Mouse (Mus musculus) activated CD4-positive, CD25-positive, alpha-beta regulatory T cell, adult 9 weeks (primary cell): ENCODE results near the gene Ctrl. TPM values are rescaled to one million over a fixed set of nuclear protein-coding genes. Genes with fewer than 3 reads are reported as not detected.

Experiments used
- polyA plus RNA-seq: library from polyadenylated mRNA; unstranded; fragments of 100-300 nt; shearing (Covaris generic); gene quantifications from one replicate; pipeline ENCODE4 v1.2.1, GENCODE M21; 2017

Ctrl gene
- polyA plus RNA-seq, result 3.4 TPM

DNA sequence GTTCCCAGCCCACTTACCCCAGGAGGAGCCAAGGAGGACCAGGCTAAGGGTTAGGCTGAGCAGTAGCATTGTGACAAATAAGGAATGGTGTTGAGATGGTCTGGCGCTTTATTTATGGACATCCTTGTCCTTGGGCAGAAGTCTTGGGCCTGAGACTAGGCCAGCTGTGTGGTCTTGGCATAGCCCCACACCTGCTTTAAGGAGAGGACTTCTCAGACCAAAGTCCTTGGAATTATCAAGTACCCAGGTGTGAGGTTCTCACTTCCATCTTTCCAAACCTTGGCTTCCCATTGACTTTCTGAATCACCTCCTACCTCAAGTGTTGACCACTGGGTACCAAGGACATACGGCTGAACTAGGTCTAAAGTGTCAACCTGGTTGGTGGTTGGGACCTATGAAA is at the start of gene Ctrl:
Gene Ctrl, minus strand, starts transcription at position 101 of the 400 bp plus-strand sequence.

DNA sequence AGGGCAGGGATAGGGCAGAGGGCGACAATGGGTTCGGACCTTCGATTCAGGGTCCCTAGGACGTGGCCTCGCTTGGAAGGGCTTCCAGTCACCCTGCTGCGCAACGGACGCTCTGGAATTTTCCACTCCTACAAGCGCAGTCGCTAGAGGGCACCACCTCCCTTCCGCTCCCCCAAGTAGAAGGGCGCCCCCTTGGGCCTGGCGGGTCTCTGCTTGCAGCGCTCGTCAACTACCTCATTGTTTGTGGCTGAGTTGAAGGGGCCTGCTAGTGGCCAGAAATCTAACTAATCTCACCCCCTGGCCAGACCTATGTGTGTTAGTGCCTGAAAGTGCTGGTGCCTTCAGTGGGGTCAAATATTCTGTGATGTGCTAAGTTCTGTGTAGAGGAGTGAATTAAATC is 45.7 kb upstream of the Ctrl start, which contains the start of gene Dpep3:
Gene Dpep3, minus strand, starts transcription at position 105 of the 400 bp plus-strand sequence.

DNA sequence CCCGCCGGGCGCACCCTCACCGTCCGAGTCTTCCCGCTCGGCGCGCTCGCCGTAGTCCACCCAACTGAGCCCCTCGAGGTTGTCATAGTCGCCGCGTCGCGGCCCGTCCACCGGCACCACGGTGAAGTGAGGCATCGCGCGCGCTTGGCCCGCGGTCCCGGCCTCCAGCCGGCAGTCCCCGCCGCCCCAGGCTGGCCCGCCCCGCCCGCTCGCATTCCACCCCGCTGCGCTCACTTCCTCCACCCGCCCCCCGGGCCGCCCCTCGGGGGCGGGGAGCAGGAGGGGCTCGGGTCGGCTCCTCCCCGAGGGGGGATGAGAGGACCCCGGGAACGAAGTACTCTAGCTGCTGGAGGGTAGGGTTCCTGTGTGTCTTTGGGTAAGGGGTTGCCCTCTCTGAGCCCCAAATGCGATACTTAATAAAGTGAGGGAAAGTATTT is 32.3 kb upstream of the Ctrl start, which contains the start of gene Slc12a4:
Gene Slc12a4, minus strand, starts transcription at position 193 of the 437 bp plus-strand sequence.

DNA sequence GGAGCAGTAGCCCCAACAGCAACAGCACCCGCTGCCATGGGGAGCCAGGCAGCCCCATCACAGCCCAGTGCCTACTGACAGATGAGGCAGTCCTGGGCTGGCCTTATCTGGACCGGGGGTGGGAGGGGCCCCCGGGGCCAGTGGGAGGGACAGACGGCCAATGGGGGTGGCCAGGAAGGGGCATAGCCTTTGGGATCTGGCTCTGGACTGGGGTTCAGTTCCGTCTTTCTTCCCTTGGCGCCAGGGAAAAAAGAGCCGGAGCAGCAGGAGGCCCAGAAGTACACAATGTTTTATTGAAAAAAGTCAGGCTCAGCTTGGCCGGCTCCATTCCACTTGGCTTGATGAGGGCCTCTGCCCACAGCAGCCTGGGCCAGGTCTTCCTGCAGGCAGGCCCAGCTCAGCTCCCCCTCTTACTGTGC is 9.7 kb upstream of the Ctrl start, which contains the start of gene Lcat:
Gene Lcat, minus strand, starts transcription at position 62 of the 419 bp plus-strand sequence.

GRCm38 (mm10) chr8:105938306-105938669 is 4.6 kb upstream of the Ctrl start, which contains the start of gene Psmb10:
Gene Psmb10 (minus strand): TSS chr8:105938444.

DNA sequence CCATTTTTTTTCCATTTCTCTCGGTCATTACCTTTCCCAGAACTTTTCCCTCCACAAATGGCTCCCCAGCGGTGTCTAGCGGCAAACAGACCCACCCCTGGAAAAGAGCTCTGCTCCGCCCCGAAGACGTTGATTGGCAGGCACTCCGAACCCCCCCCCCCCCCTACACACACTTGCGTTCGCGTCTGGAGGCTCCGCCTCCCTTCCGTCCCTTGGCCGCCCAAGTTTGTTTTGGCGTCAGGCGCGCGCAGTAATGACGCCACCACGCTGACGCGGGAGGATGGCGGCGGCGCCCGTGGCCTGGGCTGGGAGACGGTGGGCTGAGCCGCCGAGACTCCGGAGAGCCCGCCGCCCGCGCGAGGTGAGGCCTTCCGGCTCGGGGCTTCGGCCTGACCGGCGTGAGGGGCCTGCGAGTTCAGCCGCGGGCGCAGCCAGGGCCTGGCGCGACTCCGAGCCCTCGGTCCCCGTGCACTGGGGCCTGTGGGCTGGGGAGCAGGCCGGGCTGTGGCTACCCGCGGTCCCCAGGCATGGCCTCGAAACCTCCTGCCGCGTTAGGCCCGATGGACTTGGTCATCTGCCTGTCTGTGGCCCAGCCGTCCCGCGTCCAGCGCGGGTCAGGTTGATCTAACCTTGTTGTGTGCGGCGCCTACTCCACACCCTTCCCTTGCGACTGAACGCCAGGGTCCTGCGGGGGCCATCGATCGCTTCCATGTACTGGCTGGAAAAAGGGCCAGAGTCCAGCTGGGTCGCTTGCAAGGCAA is 33.3 kb downstream of the Ctrl start, which contains the start of gene Pskh1:
Gene Pskh1, plus strand, starts transcription at position 262 of the 761 bp plus-strand sequence.

DNA sequence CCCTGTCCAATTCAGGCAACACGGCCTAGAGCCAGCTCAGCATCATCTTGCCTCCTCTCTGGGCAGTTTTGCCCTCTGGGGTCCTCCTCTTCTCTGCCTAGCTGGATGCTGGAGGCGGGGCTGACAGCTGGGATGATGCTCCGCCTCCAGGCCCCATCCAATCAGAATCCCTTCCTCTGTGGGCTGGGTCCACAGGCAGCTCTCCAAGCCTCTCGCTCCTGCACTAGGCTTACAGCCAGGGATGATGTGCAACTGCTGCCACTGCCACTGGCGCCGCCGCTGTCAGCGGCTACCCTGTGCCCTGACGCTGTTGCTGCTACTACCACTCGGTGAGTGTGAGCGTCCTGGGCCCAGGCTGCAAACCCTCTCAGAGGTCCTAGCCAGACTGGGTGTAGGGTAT is 40.3 kb downstream of the Ctrl start, which contains the start of gene Nrn1l:
Gene Nrn1l, plus strand, starts transcription at position 229 of the 400 bp plus-strand sequence.

Other genes starting within 250 kb of the Ctrl start
- gene Carmil2, start 247.6 kb downstream of the Ctrl start, polyA plus RNA-seq, result 18.9 TPM
- 72.4 TPM for gene Acd, start 232.8 kb downstream of the Ctrl start, polyA plus RNA-seq
- gene Pard6a, start 232.7 kb downstream of the Ctrl start, polyA plus RNA-seq, result 10.7 TPM
- not detected for gene 4933405L10Rik, start 226.2 kb downstream of the Ctrl start, polyA plus RNA-seq
- 3.5 TPM for gene Enkd1, start 225.7 kb downstream of the Ctrl start, polyA plus RNA-seq
- 4.7 TPM for gene Gfod2, start 175.2 kb downstream of the Ctrl start, polyA plus RNA-seq
- 31.2 TPM for gene Ranbp10, start 106.5 kb downstream of the Ctrl start, polyA plus RNA-seq
- gene Tsnaxip1, start 106.1 kb downstream of the Ctrl start, polyA plus RNA-seq, result 0.13 TPM
- 17.1 TPM for gene Cenpt, start 80.6 kb downstream of the Ctrl start, polyA plus RNA-seq
- gene Thap11, start 78.7 kb downstream of the Ctrl start, polyA plus RNA-seq, result 11.7 TPM
- 7.7 TPM for gene Nutf2, start 73.3 kb downstream of the Ctrl start, polyA plus RNA-seq
- 98.0 TPM for gene Edc4, start 53.0 kb downstream of the Ctrl start, polyA plus RNA-seq
- gene Nrn1l, start 40.3 kb downstream of the Ctrl start, polyA plus RNA-seq, result 2.5 TPM
- 29.3 TPM for gene Pskh1, start 33.4 kb downstream of the Ctrl start, polyA plus RNA-seq
- gene Psmb10, start 4.6 kb upstream of the Ctrl start, polyA plus RNA-seq, result 546 TPM
- gene Lcat, start 9.5 kb upstream of the Ctrl start, polyA plus RNA-seq, result 0.82 TPM
- 13.3 TPM for gene Slc12a4, start 32.2 kb upstream of the Ctrl start, polyA plus RNA-seq
- not detected for gene Dpep3, start 45.6 kb upstream of the Ctrl start, polyA plus RNA-seq
- gene Dus2, start 57.5 kb upstream of the Ctrl start, polyA plus RNA-seq, result 34.1 TPM
- gene Dpep2nb, start 72.1 kb upstream of the Ctrl start, polyA plus RNA-seq, result not detected
- 9.8 TPM for gene Ddx28, start 78.0 kb upstream of the Ctrl start, polyA plus RNA-seq
- 51.8 TPM for gene Nfatc3, start 125.0 kb upstream of the Ctrl start, polyA plus RNA-seq
- 2.9 TPM for gene Esrp2, start 203.1 kb upstream of the Ctrl start, polyA plus RNA-seq
- 14.3 TPM for gene Pla2g15, start 216.5 kb upstream of the Ctrl start, polyA plus RNA-seq
- 43.4 TPM for gene Slc7a6, start 235.0 kb upstream of the Ctrl start, polyA plus RNA-seq